Mouse (Mus musculus) 3T3-L1 (cell line): ENCODE measurements around the gene Zfyve21.

Experiments used
- DNase-seq: peaks from one replicate; pipeline ENCODE4 v3.0.0-alpha.2; 2015; ENCODE audit warnings: low read depth, low spot score

Gene Zfyve21

DNA sequence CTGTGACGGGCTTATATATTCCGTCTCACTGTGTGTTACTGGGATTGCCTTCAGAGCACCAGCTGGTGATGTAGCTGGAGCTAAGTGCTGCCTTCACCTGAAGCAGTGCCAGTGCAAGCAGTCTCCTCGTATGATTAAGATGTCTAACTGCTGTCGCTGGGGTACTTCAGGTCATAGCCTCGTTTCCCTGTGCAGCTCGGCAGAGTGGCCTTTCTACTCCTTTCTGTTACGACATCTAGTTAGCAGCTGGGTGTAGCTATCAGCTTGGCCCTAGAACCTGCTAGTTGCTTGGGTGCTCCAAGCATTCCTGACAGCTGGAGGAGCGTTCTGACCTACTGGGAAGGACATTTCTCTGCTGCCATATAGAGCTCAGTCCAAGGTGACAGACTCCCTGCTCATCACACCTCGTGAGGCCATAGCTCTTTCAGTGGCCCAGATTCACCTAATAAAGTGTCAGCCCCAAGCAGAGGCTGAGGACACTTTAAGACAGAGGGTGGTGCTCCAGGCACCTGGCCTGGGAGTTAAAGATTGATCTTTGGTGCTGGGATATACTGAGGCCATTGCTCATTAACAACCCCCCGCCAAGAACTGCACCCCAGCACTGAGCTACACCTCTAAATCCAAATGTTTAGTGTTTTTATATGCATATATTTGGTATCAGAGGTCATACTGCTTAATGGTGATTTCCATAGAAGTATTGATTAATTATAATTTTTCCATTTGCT lies 13.3 kb upstream of the Zfyve21 start:
- DNase-seq, result no peak

DNA sequence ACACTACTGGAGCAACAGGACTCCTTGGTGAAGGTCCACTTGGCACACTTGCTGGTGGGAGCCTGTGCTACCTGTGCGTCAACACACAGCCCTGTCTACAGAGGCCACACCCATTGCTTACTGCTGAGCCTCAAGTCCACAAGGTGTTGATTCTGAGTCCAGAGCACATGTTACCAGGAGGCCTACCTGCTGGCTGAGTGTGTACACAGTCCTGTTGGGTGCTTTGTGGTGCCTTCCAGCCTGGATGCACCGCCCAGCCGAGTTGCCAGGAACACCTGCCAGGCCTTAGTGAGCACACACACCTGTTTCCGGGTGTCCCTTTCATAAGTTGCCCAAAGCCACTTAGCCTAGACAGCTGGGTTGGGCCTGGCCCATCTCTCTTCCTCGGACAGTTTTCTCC lies 10.4 kb upstream of the Zfyve21 start:
- DNase-seq, result no peak

DNA sequence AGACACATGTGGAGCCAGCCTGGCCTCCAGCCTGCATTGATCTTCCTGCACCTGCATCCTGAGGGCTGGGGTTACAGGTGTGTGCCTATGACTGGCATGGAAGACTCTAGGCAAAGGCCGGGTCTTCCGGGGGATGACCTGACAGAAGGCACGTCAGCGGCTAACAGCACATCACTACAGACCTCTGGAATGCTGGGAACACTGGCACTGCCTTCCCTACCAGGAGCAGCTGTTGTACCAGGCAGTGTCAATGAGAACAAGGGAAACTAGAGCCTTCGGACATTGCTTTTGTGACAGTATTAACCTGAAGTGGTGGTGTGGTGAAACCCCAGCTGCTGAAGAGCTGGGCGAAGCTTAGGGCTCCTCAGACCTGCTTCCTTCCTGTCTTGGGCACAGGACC lies 5.2 kb upstream of the Zfyve21 start:
- no peak for DNase-seq

DNA sequence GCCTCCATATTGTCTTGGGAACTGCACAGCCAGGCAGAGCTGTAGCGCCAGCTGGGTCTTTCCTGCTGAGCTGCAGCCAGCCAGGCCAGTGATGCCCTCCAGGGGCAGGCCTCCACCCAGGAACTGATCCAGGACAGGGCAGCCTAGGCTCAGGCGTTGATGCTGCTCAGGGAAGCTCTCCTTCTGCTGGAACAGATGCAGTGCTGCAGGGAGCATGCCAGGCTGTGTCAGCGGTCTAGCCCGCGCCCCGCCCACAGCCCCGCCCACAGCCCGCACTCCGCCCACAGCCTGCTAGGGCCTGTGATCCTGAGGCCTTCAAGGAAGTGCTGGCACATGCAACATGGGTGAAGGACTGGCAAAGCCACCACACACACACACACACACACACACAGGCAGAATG lies 4.2 kb upstream of the Zfyve21 start:
- DNase-seq, result peak; percentile 92

DNA sequence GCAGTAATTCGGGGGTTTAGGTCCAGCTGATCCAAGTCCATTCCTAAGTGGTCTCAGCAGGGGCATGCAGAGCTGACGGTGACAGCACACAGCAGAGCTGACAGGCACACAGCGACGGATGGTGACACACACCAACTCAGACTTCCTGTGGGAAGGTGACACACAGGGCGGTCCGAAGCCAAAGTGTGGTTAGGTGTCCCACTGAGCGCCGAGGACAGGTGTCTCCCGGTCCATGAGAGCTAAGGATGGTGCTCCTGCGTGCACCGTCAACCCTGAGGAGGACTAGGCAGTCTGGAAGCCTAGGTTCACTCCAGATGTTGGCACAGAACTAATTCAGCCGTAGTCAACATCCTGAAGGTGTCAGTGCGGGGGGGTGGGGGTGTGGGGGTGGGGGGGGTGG lies 1.9 kb upstream of the Zfyve21 start:
- no peak for DNase-seq

DNA sequence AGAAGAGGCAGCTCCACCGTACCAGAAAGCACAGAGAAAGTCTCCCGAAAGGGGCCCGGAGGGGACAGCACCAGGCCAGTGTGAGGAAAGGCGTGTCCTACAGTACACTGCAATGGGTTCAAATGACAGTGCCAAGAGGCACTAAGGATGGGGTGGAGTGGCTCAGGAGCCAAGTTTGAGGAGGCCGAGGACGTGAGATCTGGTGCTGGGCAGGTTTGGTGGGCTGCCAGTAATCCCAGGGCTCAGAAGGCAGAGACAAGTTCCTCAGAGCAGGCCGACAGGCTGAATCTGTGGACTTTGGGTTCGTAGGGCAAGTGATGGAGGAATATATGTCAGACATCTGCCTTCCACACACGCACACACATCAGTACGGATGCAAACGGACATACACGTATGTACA lies 1.4 kb upstream of the Zfyve21 start:
- DNase-seq, result no peak

DNA sequence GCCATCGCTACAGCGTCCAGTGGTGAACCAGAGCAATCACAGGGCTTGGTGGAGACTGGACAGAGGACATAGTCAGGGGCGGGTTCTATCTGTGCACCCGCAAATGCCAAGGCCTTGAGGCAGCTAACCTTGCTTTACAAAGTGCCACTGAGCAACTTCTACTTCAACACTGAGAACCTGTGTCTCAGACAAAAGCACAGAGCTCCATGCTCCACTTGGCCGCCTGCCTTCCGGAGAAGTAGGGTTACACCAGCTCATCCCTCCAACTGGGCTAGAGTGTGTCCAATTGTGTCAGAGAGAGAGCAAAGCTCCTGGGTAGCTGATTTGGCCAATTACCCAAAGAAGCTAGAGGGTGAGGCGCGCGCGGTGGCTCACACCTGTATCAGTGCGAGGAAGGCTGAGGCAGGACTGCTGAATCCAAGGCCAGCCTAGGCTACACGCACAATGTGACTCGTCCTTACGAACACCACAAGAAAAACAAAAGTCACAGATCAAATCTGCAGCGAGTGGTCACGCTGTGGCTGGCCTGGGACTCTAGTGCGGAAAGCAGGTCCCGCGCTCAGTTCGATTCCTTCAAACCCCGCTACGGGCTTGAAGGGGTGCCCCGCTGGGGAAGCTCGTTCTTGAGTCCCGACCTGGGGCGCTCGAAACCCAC lies 732 bp upstream of the Zfyve21 start:
- peak; percentile 49 for DNase-seq

DNA sequence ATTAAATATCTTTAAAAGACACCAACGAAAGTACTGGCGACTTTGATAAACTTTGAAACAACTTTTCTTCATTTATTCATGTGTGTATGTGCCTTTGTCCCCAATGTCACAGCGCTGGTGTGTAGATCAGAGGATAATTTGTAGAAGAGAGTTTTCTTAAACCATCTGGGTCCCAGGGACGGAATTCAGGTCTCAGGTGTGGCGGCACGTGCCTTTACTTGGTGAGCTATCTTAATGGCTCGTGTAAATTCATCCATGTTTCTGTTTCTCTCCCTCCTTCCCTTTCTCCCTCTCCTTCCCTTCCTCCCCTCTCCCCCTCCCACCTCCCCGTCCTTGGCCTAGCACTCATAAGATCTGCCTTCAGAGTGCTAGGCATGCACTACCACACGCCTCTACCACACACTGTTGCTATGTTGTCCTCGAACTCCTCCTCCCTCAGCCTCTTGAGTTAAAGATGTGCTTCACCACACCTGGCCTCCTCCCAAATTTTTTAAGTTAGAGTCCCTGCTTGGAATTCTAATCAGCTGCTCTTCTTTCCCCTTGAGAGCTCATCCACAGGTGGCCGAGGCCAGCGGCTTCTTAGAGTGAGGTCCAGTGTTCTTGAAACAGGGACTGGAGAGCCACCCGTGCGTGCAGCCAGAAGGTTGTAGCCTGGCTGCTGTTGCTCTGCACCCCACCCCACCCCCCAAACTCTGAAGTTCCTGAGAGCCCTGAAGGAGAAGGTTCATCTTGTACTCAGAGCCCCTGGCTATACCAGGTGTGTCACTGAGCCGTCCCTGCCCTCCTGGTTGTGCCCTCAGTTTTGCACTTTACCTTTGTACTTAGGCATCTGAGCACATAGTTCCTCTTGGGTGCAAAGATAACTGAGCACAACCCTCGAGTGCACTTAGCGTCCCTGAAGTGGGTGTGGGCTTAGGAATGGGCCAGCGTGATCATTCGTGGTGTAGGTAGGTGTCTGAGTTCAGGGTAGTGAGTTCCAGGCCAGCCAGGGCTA lies 1.1 kb downstream of the Zfyve21 start:
- peak; percentile 16 for DNase-seq

DNA sequence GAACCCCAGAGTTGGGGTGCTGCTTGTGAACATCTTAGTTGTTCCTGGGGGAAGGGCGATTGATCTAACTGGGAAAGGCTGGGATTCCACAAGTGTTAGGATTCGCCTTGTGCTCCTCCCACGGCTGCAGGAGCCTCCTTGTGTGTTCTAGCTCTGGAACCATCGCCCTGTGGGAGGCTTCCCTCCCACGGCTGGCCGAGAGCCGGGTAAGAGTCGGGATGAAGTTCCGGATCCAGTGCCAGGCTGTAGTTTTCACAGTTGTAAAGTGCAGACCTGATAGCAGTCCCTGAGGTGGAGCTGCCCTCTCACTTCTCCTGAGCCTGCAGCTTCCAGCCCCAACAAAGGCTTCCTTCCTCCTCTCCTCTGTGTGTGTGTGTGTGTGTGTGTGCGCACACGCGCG lies 2.6 kb downstream of the Zfyve21 start:
- DNase-seq, result no peak

DNA sequence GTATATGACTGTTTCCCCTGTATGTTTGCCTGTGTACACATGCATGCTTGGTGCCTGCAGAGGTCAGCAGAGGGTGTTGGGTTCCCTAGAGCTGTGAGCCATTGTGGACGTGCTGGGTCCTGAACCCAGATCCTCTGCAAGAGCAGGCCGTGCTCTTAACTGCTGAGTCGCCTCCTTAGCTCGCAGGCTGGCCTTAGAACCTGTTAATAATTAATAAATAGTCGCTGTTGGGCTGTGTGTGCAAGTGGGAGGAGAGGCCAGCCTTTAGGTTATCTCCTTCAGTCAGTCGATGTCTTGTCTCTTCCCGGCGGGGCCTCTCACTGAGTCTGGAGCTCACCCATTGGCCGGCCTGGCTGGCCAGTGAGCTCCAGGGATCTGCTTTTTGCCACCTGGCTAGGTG lies 3.0 kb downstream of the Zfyve21 start:
- no peak for DNase-seq

DNA sequence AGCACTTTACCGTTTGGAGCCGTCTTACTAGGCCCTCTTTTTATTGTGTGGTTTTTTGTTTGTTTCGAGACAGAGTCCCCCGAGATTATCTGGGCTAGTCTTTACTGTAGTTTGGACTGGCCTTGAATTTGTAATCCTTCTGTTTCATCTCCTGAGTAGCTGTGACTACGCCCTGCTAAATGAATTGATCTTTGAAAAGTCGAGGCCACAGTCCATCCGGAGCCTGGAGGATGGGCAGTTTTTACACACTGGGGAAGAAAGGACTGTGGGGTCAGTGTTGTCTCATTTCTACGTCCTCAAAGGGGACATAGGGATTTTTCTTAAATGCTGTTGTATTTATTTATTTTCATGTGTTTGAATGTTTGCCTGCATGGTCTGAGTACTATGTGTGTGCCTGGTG lies 4.0 kb downstream of the Zfyve21 start:
- no peak for DNase-seq

DNA sequence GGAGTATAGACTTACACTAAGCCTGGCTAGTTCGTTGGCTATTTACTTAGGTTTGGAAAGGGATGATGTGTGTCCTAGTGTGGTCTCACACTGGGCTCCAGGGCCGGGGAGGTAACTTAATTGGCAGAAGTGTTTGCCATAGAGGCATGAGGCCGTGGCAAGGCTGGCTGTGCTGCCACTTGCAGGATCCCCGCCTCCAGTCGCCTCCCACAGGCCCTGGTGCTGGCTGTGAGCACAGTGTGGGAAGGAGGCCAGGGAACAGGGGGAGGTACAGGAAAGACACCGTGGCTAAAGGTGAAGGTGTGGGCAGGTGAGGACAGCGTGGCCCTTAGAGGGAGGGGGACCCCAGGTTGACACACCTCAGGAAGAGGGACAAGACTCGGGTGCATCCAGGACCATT lies 6.0 kb downstream of the Zfyve21 start:
- no peak for DNase-seq

DNA sequence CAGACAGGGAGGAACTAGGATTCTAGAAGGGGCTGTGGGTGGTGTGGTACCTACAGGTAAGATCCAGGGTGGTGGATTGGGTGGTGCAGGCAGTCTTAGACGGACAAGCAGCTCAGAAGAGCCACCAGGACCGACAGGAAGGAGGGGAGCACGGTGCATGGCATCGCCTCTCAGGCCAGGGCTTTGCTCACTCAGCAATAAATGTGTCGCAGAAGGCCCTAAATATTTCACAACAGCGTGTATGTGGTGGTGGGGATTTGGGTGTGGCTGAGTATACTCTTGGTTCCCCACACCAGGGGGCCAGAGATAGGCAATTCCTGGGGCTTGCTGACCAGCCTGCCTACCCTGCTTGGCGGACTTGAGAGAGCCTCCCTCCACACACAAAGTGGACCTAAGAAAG lies 6.7 kb downstream of the Zfyve21 start:
- DNase-seq, result no peak

DNA sequence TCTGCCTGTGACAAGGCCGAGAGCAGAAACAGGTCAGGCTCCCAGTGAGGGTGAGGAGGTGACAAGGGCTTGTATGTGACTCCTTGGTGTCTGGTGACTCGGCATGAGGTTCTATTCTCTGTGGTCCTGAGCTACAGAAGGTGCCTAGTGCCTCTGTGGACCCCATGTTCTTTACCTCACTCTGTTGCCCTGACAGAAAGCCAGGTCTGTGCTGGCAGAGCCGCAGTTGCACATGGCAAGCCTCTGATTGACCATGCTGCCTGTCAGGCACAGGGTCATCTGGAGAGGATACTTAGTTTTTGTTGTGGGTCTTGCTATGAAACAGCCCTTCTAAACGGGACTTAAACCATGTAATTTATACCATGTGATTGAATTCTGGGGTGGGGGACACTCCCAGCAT lies 8.0 kb downstream of the Zfyve21 start:
- no peak for DNase-seq

DNA sequence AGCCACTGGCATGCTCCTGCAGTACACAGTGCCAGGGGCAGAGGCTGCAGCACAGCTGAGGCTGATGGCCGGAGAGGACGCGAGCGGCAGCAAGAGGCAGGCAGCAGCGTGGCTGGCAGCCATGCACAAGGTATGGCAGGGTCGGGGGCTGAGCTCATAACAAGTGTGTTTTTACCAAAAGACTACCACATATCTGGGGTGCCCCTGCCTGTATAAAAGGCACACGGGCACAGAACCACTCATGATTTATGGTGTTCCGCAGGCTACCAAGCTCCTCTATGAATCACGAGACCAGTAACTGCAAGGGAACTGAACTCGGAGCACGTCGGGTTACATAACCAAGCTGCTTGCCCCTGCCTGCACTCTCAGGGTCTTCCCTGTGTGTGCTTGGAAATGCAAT lies 13.6 kb downstream of the Zfyve21 start:
- DNase-seq, result no peak

DNA sequence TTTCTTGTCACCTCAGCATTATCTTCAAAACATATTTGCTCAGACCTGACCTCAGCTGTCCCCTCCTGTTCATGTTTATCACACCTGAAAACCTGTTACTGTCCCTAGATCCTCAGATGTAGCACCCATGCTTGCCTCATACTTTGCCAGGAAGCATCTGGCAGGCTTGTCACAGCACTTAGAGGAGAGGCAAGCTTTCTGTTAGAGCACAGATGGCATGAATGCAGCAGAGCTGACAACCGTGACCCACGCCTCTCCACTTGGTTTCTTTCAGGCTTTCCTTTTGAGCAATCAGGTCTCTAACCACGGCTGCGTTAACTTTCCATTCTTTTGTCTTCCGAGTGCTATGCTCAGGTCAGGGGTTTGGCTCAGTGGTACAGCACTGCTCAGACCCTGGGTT lies 15.5 kb downstream of the Zfyve21 start:
- no peak for DNase-seq

DNA sequence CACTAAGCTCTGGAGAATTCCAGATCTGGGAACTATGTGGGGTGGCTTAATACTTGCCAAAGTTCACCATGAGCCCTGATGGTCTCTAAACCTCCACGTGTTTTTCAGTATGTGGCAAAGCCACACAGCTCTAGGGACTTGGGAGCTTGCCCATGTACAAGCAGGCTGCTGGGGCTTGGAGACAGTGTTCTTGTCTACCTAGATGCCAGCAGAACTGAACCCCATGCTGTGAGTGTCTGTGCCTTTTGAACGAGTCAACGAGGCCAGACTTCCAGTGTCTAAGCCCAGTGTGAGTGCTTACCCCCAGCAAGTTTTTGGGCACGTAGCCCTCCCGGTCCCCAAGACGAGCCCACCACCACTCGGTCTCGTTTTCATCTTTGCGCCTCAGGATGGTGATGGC lies 16.0 kb downstream of the Zfyve21 start:
- no peak for DNase-seq

DNA sequence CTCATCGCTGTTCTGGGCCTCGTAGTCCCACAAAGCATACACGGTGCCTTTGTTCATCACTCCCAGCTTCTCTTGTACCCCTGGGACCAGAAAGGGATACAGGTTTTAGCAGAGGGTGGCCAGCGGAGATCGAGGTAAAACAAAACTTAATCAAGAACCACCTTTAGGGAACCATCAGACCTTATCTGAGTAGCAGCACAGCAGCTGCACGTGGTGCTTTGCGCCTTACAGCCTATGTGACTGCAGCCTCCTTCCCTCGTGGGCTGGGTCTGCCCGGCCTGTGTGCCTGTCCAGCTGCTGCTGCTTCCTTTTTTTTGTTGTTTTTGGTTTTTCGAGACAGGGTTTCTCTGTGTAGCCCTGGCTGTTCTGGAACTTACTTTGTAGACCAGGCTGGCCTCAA lies 16.4 kb downstream of the Zfyve21 start:
- no peak for DNase-seq

DNA sequence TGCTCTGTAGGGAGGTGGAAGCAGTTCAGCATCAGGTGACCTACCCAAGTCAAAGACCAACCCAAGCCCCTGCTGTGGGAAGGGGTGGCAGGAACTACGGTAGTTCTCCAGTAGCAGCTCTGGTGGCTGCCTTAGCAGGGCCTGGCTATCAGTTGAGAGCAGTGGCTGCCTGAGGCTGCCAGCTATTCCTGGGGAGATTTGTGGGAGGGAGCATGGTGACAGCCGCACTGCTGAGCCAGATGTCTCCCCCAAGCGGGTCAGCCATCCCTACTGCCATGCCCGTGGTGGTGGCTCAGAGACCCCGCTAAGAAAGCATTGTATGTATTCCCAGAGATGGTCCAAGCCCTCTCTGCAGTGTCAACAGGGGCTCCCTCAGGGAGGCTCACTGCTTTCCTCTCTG lies 18.7 kb downstream of the Zfyve21 start:
- DNase-seq, result no peak

DNA sequence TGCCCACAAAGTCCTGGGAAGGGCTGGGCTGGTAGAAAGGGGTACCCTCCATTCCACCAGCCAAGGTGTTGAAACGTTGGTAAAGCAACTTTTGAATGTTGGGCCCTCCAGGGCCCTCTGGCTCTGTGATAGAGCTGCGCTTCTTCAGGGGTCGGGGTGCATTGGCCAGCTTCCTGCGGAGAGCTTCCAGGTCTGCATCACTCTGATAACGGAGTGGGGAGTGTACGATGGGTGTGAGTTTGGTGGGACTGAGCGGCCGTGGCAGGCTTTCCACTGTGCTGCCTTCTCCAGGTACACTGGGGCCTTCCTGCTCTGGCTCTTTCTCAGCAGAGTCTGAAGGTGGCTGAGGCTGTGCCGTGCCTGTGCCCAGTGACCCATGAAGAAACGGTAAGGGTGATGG lies 19.5 kb downstream of the Zfyve21 start:
- DNase-seq, result no peak

DNA sequence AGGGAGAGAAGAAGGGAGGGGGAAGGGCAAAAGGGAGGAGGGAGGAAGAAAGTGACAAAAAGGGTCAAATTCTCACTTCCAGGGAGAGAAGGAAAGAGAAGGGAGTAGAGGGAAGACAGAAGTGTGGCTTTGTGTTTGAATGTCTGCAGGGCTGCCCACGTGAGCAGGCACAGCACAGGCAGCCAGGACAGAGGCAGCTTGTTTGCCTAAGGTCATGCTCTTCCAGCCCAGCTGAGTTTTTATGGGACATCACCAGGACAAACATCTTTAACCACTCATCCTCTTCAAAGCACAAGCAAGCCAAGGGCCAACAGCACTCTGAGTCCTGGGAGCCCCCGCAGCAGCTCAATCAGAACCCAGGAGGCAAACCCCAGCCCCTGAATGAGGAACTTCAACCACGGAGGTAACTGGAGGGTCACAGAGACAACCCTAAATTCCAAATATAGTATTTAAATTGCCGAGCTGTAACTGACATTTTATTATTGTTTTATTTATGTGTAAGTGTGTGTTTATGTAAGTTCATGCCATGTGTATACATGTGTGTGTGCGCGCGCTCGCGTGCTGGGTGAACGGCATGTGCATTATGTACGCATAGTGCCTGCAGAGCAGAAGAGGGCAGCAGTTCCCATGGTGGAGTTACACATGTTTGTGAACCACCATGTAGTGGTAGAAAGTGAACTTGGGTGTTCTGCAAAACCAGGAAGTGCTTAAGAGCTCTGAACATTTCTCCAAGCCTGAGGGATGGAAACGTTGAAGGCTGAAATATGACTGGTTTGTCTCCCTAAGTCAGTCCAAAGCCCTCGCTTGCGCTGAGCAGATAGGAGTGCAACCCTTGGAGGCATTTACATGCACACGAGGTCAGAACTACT lies 28.8 kb downstream of the Zfyve21 start:
- DNase-seq, result no peak

DNA sequence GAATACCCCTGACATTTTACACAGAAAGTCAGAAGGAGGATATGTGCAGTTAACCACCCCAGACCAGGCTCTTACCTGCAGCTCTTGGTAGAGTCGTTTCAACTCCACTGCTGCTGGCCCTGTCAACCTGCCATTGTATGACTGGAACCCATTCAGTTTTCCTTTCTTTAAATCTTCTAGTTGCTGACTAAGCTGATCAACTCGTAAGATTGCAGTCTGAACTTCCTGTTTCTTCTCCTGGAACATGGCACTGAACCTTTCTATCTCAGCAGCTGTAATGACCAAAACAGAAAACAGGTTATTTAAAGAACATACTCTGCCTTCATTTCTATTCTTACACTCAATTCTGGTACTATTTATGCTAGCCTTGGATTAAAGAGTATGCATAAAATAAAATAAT lies 29.5 kb downstream of the Zfyve21 start:
- DNase-seq, result no peak
